Mouse (Mus musculus): Measurements from ENCODE around the gene Tent4a. TPM values are rescaled to one million over a fixed set of nuclear protein-coding genes. Genes with fewer than 3 reads are reported as not detected.
A peak's percentile ranks its signal among the peaks of the same experiment; 100 is the strongest.

The Tent4a gene
- polyA plus RNA-seq, 1 experiment from 2014 or later: 3.7 TPM

DNA sequence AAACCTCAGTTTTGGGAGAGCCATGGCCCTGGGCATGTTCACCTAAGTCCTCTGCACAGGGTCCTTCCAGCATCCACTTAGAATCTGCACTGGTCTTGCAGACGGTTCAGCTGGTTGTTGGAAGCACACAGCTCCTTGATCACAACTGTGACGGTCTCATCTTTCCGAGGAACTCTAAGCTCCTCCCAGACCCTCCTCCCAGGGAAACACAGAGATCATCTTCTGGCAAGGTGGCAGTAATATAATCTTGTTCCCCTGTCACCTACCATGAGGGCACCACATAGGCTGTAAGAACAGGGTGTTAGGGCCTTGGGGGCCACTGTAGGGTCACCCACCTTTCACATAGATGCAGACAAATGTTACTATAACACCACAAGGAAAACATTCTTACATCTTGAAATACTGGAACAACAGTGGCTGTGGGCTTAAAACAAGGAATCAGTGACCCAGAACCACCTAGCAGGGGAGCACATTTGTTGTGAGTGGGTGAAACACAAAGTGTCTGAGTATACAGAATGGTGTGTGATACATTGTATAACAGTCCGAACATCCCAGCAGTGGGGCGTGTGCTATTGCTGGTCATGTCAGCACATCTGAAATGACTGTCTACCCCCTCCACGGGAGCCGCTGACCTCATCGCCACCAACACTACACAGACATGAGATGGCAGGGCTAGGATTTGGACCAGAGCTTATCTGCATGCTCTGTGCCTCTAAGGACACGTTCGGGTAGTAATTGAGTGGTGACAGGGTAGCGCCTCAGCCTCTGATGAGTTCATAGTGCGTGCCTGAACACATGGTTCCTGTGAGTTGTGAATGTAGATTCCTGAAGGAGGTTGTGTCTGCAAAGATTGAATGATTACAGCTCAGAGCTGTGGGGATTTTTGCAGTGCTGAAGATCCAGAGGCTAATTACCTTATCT, 28.5 kb upstream of the Tent4a start:
- Histone ChIP-seq H3K4me3 (ENCODE audit: low read length) (no peak overlapping the region), H3K4me1 (ENCODE audit: control insufficient read depth, insufficient read depth, low read length) (peaks cover 10% of the 10 kb centered on the region), H3K36me3 (ENCODE audit: control insufficient read depth, insufficient read depth, low read length) (no peaks in the 10 kb centered on the region), H3K9ac (ENCODE audit: low read depth, low read length) (no peak overlapping the region), H3K27me3 (replicated peaks; ENCODE audit: control insufficient read depth, insufficient read depth, low read length) (no peaks in the 10 kb centered on the region; the same call in 1 of the 2 replicates), H3K27ac (ENCODE audit: low read length) (0 out of 2 replicates have a peak overlapping the region, but pooled peaks have one; percentile 17), H3K4me2 (ENCODE audit: low read depth, low read length) (peak overlapping the region; percentile 27), H3K9me3 (ENCODE audit: control insufficient read depth, low read length) (no peaks in the 10 kb centered on the region)
- ATAC-seq: peak; percentile 75
- WGBS: 60% methylated on average over 12 of the region's 12 CpGs

DNA sequence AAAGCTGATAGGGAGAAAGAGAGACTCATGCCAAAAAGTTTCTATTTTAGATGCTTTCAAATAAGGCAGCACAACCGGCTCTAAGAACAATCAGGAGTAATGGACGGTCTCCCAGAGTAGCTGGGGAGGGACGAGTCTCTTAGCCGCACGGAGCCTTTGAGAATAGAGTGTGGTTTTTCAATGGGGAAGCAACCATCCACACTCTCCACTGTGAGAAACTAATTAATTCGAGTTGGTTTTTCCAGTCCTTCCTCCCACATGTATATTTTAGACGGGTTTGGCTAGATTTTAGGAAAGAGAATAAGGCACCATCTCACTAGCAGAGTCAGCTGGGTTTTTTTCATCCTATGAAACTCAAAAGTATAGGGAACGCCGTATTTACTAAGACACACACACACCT, 27.6 kb upstream of the Tent4a start:
- Histone ChIP-seq H3K4me1 (ENCODE audit: control insufficient read depth, insufficient read depth, low read length) (peaks cover 10% of the 10 kb centered on the region), H3K9me3 (ENCODE audit: control insufficient read depth, low read length) (no peaks in the 10 kb centered on the region), H3K9ac (ENCODE audit: low read depth, low read length) (no peak overlapping the region), H3K27me3 (replicated peaks; ENCODE audit: control insufficient read depth, insufficient read depth, low read length) (peaks cover 8% of the 10 kb centered on the region; the same call in 1 of the 2 replicates), H3K4me2 (ENCODE audit: low read depth, low read length) (no peak overlapping the region), H3K36me3 (ENCODE audit: control insufficient read depth, insufficient read depth, low read length) (no peaks in the 10 kb centered on the region), H3K4me3 (ENCODE audit: low read length) (no peak overlapping the region), H3K27ac (ENCODE audit: low read length) (no peak overlapping the region)
- no peak for ATAC-seq
- WGBS: 87% methylated on average over 9 of the region's 9 CpGs

DNA sequence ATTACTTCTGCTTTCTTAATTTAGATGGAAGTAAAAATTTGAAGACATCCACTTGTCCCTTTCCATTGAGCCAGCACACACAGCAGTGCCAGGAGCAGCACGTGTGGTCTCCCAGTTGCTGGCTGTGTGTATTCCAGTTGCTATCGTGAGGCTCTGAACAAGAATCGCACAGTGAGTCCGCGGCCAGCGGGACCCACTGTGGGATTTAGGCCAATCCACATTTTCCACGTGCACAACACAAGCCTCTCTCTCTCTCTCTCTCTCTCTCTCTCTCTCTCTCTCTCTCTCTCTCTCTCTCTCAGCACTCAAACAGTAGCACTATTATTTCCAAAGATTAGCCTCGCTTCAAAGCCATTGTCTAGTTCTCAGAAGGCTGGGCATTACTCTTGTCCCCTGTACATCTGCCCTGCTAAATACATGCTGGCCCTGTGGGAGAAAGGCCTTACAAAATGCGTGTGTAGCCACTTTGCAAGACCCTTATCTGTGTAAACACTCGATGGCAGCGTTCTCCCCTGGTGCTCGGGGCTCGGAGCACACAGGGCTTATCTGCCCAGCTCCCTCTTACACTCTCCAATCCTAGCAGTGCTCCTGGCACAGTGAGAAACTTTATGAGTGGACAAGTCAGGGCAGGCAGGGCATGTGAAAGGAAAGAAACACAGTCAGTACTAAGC, 25.0 kb upstream of the Tent4a start:
- Histone ChIP-seq H3K36me3 (ENCODE audit: control insufficient read depth, insufficient read depth, low read length) (no peaks in the 10 kb centered on the region), H3K4me3 (ENCODE audit: low read length) (no peak overlapping the region), H3K27me3 (replicated peaks; ENCODE audit: control insufficient read depth, insufficient read depth, low read length) (peaks cover 8% of the 10 kb centered on the region; the same call in 1 of the 2 replicates), H3K4me1 (ENCODE audit: control insufficient read depth, insufficient read depth, low read length) (peaks cover 10% of the 10 kb centered on the region), H3K4me2 (ENCODE audit: low read depth, low read length) (no peak overlapping the region), H3K27ac (ENCODE audit: low read length) (no peak overlapping the region), H3K9ac (ENCODE audit: low read depth, low read length) (no peak overlapping the region), H3K9me3 (ENCODE audit: control insufficient read depth, low read length) (no peaks in the 10 kb centered on the region)
- ATAC-seq: no peak
- 48% methylated on average over 13 of the region's 13 CpGs for WGBS

DNA sequence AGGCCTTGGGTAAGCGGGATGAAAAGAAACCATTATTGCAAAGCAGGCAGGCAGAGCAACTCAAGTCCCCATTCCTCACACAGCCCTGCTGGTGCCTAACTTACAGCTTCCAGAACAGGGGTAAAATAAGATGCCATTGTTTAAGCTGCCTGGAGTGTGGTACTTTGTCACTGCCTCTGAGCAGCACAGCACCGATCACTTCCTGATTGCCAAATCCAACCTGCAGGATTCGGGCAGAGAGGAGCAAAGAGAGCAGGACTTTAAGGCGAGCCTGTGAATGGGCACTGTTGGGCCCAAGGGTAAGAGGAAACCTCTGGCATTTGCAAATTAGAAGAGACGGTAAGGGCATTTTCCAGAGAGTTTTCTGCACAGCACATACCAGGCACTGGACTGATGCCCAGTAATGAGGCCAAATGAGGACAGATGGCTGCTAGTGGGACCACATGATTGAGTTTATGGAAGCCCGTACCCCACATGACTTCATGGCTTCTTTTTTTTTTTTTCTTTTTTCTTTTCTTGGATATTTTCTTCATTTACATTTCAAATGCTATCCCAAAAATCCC, 23.8 kb upstream of the Tent4a start:
- H3K27me3 ChIP-seq (replicated peaks; ENCODE audit: control insufficient read depth, insufficient read depth, low read length): peaks cover 8% of the 10 kb centered on the region; the same call in 1 of the 2 replicates
- WGBS: 75% methylated on average over 6 of the region's 6 CpGs
- H3K4me1 ChIP-seq (ENCODE audit: control insufficient read depth, insufficient read depth, low read length): peaks cover 5% of the 10 kb centered on the region; the same call in 1 of the 2 replicates
- H3K4me3 ChIP-seq (ENCODE audit: low read length): no peak overlapping the region
- no peaks in the 10 kb centered on the region for H3K9me3 ChIP-seq (ENCODE audit: control insufficient read depth, low read length)
- H3K27ac ChIP-seq (ENCODE audit: low read length): no peak overlapping the region
- no peaks in the 10 kb centered on the region for H3K36me3 ChIP-seq (ENCODE audit: control insufficient read depth, insufficient read depth, low read length)
- H3K4me2 ChIP-seq (ENCODE audit: low read depth, low read length): no peak overlapping the region
- no peak overlapping the region for H3K9ac ChIP-seq (ENCODE audit: low read depth, low read length)
- no peak for ATAC-seq

DNA sequence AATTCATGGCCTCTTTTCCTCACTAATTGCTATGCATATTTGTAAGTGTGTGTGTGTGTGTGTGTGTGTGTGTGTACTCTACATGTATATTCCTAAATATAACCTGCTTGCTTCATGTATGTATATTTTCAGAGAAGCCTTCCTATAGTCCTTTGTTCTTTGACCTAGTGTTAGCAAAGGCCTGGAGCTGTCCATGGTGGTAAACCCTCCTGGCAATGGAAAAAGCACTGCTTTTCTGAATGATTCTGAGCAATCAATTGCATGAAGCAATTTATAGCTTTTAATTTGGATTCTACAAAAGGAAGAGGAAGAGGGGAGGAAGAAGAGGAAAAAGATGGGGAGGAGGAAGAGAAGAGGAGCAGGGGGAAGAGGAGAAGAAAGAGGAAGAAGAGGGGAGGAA, 22.3 kb upstream of the Tent4a start:
- Histone ChIP-seq H3K36me3 (ENCODE audit: control insufficient read depth, insufficient read depth, low read length) (no peaks in the 10 kb centered on the region), H3K4me3 (ENCODE audit: low read length) (no peak overlapping the region), H3K27ac (ENCODE audit: low read length) (no peak overlapping the region), H3K4me1 (ENCODE audit: control insufficient read depth, insufficient read depth, low read length) (no peaks in the 10 kb centered on the region), H3K9me3 (ENCODE audit: control insufficient read depth, low read length) (no peaks in the 10 kb centered on the region), H3K4me2 (ENCODE audit: low read depth, low read length) (no peak overlapping the region), H3K27me3 (replicated peaks; ENCODE audit: control insufficient read depth, insufficient read depth, low read length) (peaks cover 8% of the 10 kb centered on the region; the same call in 1 of the 2 replicates), H3K9ac (ENCODE audit: low read depth, low read length) (no peak overlapping the region)
- no peak for ATAC-seq

DNA sequence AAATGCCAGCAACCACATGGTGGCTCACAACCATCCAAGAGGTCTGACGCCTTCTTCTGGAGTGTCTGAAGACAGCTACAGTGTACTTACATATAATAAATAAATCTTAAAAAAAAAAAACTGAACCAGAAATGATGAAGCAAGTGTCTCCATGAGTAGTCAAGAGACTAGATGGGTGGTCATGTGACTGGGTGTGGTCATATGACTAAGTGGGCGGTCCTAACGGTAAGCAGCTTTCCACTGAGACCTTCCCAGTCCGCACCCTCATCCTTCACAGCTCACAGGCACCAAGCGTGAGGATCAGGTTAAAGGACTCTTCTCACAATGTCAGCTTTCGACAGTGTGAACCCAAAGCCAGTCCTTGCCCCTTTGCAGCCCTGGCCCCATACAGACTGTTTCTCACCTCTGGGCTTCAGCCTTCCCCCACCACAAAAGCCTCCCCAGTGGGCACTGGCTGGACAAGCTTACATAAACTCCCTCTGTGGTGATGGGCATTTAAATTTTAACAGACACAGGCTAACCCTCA, 21.6 kb upstream of the Tent4a start:
- H3K9ac ChIP-seq (ENCODE audit: low read depth, low read length): no peak overlapping the region
- peaks cover 8% of the 10 kb centered on the region; the same call in 1 of the 2 replicates for H3K27me3 ChIP-seq (replicated peaks; ENCODE audit: control insufficient read depth, insufficient read depth, low read length)
- ATAC-seq: no peak
- H3K4me2 ChIP-seq (ENCODE audit: low read depth, low read length): no peak overlapping the region
- 85% methylated on average over 6 of the region's 6 CpGs for WGBS
- H3K9me3 ChIP-seq (ENCODE audit: control insufficient read depth, low read length): no peaks in the 10 kb centered on the region
- H3K36me3 ChIP-seq (ENCODE audit: control insufficient read depth, insufficient read depth, low read length): no peaks in the 10 kb centered on the region
- no peak overlapping the region for H3K27ac ChIP-seq (ENCODE audit: low read length)
- no peaks in the 10 kb centered on the region for H3K4me1 ChIP-seq (ENCODE audit: control insufficient read depth, insufficient read depth, low read length)
- no peak overlapping the region for H3K4me3 ChIP-seq (ENCODE audit: low read length)

DNA sequence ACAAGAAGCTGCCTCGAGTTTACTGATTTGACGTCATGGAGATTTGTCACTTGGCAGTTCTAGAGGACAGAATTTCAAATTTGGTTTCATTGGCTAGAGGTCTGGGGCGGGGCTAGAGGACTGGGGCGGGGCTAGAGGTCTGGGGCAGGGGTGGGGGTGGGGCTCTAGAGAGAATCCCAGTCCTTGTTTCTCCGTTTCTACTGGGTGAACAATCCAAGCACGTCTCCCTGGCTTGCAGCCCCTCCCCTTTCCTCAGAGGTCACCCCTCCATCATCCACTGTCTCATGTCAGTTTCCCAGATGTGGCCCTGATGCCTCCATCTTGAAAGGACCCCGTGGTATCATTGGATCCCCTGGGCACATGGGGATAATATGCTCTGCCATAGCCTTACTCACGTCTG, 20.6 kb upstream of the Tent4a start:
- H3K27ac ChIP-seq (ENCODE audit: low read length): no peak overlapping the region
- WGBS: 21% methylated on average over 8 of the region's 8 CpGs
- no peak for ATAC-seq
- H3K27me3 ChIP-seq (replicated peaks; ENCODE audit: control insufficient read depth, insufficient read depth, low read length): peaks cover 8% of the 10 kb centered on the region; the same call in 1 of the 2 replicates
- H3K36me3 ChIP-seq (ENCODE audit: control insufficient read depth, insufficient read depth, low read length): no peaks in the 10 kb centered on the region
- H3K4me3 ChIP-seq (ENCODE audit: low read length): no peak overlapping the region
- H3K4me1 ChIP-seq (ENCODE audit: control insufficient read depth, insufficient read depth, low read length): no peaks in the 10 kb centered on the region
- no peaks in the 10 kb centered on the region for H3K9me3 ChIP-seq (ENCODE audit: control insufficient read depth, low read length)
- no peak overlapping the region for H3K4me2 ChIP-seq (ENCODE audit: low read depth, low read length)
- no peak overlapping the region for H3K9ac ChIP-seq (ENCODE audit: low read depth, low read length)

DNA sequence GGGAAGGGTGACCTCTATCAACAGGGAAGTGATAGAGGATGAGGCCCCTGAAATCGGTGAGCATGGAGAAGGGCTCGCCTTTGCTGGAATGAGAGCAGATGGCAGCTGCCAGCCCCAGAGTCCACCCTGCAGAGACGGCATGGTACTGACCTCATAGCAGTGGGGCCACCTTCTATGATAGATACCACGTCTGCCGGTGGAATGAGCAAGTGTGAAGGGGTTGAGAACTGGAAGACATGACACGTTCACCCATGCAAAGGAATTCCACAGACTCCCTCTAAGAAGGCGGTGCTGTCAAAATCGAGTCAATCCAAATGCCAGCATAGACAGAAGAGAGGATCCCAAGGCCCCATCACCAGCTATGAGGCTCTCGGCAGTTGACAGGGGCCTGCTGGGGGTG, 19.8 kb upstream of the Tent4a start:
- Histone ChIP-seq H3K27ac (ENCODE audit: low read length) (no peak overlapping the region), H3K4me1 (ENCODE audit: control insufficient read depth, insufficient read depth, low read length) (no peaks in the 10 kb centered on the region), H3K9ac (ENCODE audit: low read depth, low read length) (no peak overlapping the region), H3K36me3 (ENCODE audit: control insufficient read depth, insufficient read depth, low read length) (no peaks in the 10 kb centered on the region), H3K4me3 (ENCODE audit: low read length) (no peak overlapping the region), H3K4me2 (ENCODE audit: low read depth, low read length) (no peak overlapping the region), H3K27me3 (replicated peaks; ENCODE audit: control insufficient read depth, insufficient read depth, low read length) (peaks cover 8% of the 10 kb centered on the region; the same call in 1 of the 2 replicates), H3K9me3 (ENCODE audit: control insufficient read depth, low read length) (no peaks in the 10 kb centered on the region)
- no peak for ATAC-seq
- WGBS: 73% methylated on average over 9 of the region's 9 CpGs

DNA sequence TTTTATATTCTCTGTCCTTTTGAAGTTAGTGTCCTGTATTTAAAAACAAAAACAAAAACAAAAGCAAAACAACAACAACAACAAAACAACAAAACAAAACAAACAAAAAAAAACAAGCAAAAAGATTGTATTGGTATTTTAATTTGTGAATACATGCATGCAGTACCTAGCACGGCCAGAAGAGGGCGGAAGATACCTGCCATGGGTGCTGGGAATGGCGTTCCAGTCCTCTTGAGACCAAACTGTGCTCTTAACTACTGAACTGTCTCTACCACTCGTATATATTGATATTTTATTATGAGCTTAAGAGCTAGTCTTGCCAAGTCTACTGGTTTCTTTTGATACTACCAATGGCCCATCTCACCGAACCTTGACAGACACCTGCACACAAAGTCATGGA, 18.6 kb upstream of the Tent4a start:
- no peak overlapping the region for H3K9ac ChIP-seq (ENCODE audit: low read depth, low read length)
- H3K4me1 ChIP-seq (ENCODE audit: control insufficient read depth, insufficient read depth, low read length): no peaks in the 10 kb centered on the region
- no peak for ATAC-seq
- H3K4me3 ChIP-seq (ENCODE audit: low read length): no peak overlapping the region
- H3K9me3 ChIP-seq (ENCODE audit: control insufficient read depth, low read length): no peaks in the 10 kb centered on the region
- WGBS: 18% methylated on average over 5 of the region's 5 CpGs
- H3K27ac ChIP-seq (ENCODE audit: low read length): no peak overlapping the region
- H3K4me2 ChIP-seq (ENCODE audit: low read depth, low read length): no peak overlapping the region
- H3K36me3 ChIP-seq (ENCODE audit: control insufficient read depth, insufficient read depth, low read length): no peaks in the 10 kb centered on the region
- peaks cover 8% of the 10 kb centered on the region; the same call in 1 of the 2 replicates for H3K27me3 ChIP-seq (replicated peaks; ENCODE audit: control insufficient read depth, insufficient read depth, low read length)
